Mouse (Mus musculus) erythroblast, embryonic 14.5 days (primary cell): ENCODE data around the gene Ppp1cc.

Source experiments
- GATA1 ChIP-seq: IDR thresholded peaks from 2 replicates; pipeline ENCODE4 v1.6.1; 2012; ENCODE audit warnings: low read length, inconsistent platforms, mixed read lengths
- TAL1 ChIP-seq: IDR thresholded peaks from 3 replicates; pipeline ENCODE4 v1.6.1; 2012; ENCODE audit warnings: low read length, inconsistent platforms, mixed read lengths

GRCm38 (mm10) chr5:122224291-122224690, 66.2 kb downstream of the Ppp1cc start:
- TF ChIP-seq GATA1 (no peak), TAL1 (no peak)
